Mouse (Mus musculus) gastrocnemius, postnatal 25 days (tissue): ENCODE data around the gene Klf14. TPM values are rescaled to one million over a fixed set of nuclear protein-coding genes. Genes with fewer than 3 reads are reported as not detected.

ENCODE experiments used
- DNase-seq: peaks from one replicate; pipeline ENCODE4 v3.0.0; 2022
- long read RNA-seq, 2 experiments: library from polyadenylated mRNA; stranded (forward); transcript quantifications; one replicate each; pipeline ENCODE4 v2.0.0; 2021
- total RNA-seq, 2 experiments: library from RNA; stranded (reverse); gene quantifications; 1 replicate in 1 of 2; 2 replicates in 1 of 2; pipeline ENCODE4 v1.2.3; 2021

Klf14 gene
- total RNA-seq, result under 1 TPM; 0.24 to 0.43 TPM
- long read RNA-seq, experiment 1, result 0 reads
- long read RNA-seq, experiment 2, result 0 reads

- DNase-seq, result peak; percentile 45
These were observed at the start of gene Klf14 for GRCm38 (mm10) chr6:30958736-30959540. TSS of gene Klf14 (minus strand) at chr6:30959078.

GRCm38 (mm10) chr6:31006111-31006600 lies 47.3 kb upstream of the Klf14 start:
- no peak for DNase-seq

GRCm38 (mm10) chr6:30986393-30986792 lies 27.5 kb upstream of the Klf14 start:
- DNase-seq, result no peak

- DNase-seq, result no peak
These were observed 24.1 kb upstream of the Klf14 start for GRCm38 (mm10) chr6:30983021-30983420.

- no peak for DNase-seq
These were observed 23.6 kb upstream of the Klf14 start for GRCm38 (mm10) chr6:30982372-30982980.

- DNase-seq, result no peak
These were observed 22.5 kb upstream of the Klf14 start for GRCm38 (mm10) chr6:30981351-30981750.

GRCm38 (mm10) chr6:30978615-30979014 lies 19.7 kb upstream of the Klf14 start:
- no peak for DNase-seq

- DNase-seq, result no peak
These were observed 13.2 kb upstream of the Klf14 start for GRCm38 (mm10) chr6:30972121-30972520.

- peak; percentile 18 for DNase-seq
These were observed 818 bp downstream of the Klf14 start for GRCm38 (mm10) chr6:30957784-30958735.

- DNase-seq, result no peak
These were observed 19.6 kb downstream of the Klf14 start for GRCm38 (mm10) chr6:30939264-30939663.

- DNase-seq, result no peak
These were observed 36.1 kb downstream of the Klf14 start for GRCm38 (mm10) chr6:30922821-30923220.

- DNase-seq, result no peak
These were observed 37.1 kb downstream of the Klf14 start for GRCm38 (mm10) chr6:30921826-30922225.

- peak; percentile 20 for DNase-seq
These were observed 37.8 kb downstream of the Klf14 start for GRCm38 (mm10) chr6:30920834-30921675.

- no peak for DNase-seq
These were observed 43.4 kb downstream of the Klf14 start, which contains the start of gene Tsga13 for GRCm38 (mm10) chr6:30915473-30915872. TSS of gene Tsga13 (minus strand) at chr6:30915573.

- DNase-seq, result no peak
These were observed 50.9 kb downstream of the Klf14 start for GRCm38 (mm10) chr6:30907970-30908369.

Other genes starting within 250 kb of the Klf14 start
- gene Mest, start 235.5 kb downstream of the Klf14 start, total RNA-seq, result 10 to 100 TPM; 10.5 to 19.9 TPM
- 10 to 100 TPM; 15.6 to 19.9 TPM for gene Copg2, start 62.3 kb downstream of the Klf14 start, total RNA-seq
- gene Tsga13, start 43.5 kb downstream of the Klf14 start, total RNA-seq, result not detected